Mouse (Mus musculus) frontal cortex, adult (tissue): ENCODE results near the gene Hsd17b12.

Experiments
- ATAC-seq: cut with Nextera tagmentation; 2 replicates; pipeline ENCODE4 v1.9.2; 2017; ENCODE audit warnings: mild to moderate bottlenecking, moderate library complexity, mixed read lengths; ENCODE audit not compliant: low TSS enrichment

The Hsd17b12 gene

GRCm38 (mm10) chr2:94010335-94011291 is 147.2 kb downstream of the Hsd17b12 start, which contains the start of gene Alkbh3:
Gene Alkbh3, minus strand, starts transcription at chr2:94010807.
- ATAC-seq = peak; percentile 100

DNA sequence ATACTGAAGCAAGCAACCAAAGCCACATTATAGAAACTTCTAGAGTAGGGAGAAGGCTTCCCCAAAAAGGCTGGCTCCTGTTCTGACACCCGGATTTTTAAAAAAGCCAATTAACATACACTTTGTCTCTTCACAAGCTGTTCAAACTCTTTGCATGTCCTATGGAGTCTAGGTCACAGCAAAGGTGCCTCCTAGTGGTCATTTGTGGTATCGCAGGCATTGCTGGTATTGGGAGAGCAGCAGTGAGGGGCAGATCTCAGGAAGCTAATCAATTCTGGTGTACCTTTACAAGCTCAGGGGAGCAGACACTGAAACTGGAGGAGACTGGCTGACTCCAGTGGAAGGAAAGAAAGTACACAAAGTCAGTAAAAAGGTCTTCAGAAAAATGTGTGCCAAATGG is 155.4 kb downstream of the Hsd17b12 start:
- ATAC-seq = peak; percentile 79

DNA sequence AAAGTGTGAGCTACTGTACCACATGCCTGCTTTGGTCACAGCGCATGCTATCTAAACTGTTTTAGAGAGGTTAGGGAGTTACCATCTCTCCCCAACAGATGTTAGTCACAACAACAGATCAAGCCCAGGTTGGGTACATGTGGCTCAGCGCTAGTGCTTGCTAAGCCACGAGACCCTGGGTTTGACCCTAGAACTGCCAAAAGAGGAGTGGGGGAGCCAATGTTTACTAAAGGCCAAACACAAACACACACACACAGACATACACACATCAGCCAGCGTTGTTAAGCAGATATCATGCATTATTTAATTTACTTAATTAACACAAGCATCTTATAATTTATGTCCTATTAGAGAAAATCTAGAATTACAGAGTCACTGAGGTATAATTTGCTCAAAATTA is 155.8 kb downstream of the Hsd17b12 start:
- ATAC-seq = no peak

GRCm38 (mm10) chr2:94001411-94001810 is 156.4 kb downstream of the Hsd17b12 start:
- no peak for ATAC-seq

GRCm38 (mm10) chr2:93996254-93996653 is 161.5 kb downstream of the Hsd17b12 start, which contains the start of gene Gm27027:
Gene Gm27027, minus strand, starts transcription at chr2:93996354.
- ATAC-seq = no peak

GRCm38 (mm10) chr2:93992810-93993209 is 165.0 kb downstream of the Hsd17b12 start:
- peak; percentile 73 for ATAC-seq

DNA sequence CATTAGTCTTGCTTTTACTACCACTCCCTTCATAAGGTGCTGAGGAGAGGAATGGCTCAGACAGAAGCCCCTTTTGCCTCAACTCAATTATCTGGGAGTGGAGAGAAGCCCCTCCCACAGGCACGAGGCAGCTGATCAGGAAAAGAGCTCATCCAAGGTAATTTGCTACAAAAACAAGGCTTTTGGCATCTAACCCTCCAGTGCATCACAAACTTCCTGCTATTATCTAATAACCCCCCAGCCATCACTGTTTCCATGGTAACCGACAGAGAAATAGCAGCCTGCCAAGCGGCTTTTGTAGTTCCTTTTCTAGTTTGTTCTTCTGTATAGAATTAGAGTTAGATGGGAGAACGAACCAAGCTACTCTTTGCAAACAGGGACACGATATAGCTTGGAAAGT is 165.5 kb downstream of the Hsd17b12 start:
- ATAC-seq = peak; percentile 32

- ATAC-seq = no peak
Measured at GRCm38 (mm10) chr2:93991336-93991735, 166.4 kb downstream of the Hsd17b12 start.

GRCm38 (mm10) chr2:93988440-93988839 is 169.3 kb downstream of the Hsd17b12 start:
- no peak for ATAC-seq
